Mouse (Mus musculus): ENCODE data around the gene 1700001F09Rik.
"Not testable (repeated sequence)": the region's sequence is repeated elsewhere in the genome, so short reads cannot be mapped to it uniquely, and the experiment has no call there.

1700001F09Rik gene

DNA sequence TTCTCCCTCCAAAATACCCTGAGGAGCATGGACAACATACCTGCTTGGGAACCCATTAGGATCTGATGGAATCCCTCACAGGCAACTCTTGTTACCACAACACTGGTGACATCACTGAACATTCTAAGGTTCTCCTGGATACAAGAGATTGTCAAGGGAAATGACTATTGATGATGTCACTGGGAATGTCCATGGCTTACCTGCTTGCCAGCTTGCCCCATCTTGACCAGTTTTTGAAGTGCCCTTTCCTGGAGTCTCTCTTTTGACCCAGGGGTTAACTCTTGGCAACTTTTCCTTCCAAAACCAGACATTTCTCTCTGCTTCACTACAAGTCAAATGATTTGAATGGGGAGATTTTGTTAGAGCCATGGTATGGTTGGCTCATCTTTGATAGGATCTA, at the start of gene 1700001F09Rik:
Gene 1700001F09Rik, minus strand, starts transcription at position 101 of the 400 bp plus-strand sequence.
- DNase-seq (ENCODE audit: low spot score), result not testable (repeated sequence)

DNA sequence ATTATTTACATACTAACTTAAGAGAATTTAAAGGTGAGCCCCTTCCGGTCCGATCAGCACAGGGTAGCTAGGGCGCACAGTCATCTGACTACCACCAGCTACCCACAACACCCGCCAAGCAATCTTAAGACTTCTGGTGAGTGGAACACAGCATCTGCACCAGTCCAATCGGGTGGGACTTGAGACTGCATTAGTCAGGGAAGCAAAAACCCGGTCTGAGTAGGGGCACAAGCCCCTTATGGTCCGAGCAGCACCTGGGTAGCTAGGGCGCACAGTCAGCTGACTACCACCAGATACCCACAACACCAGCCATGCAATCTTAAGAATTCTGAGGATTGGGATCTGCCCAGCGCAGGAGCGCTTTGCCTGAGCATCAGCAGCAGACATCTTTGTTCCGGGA, 14.1 kb upstream of the 1700001F09Rik start:
- DNase-seq (ENCODE audit: low spot score), result not testable (repeated sequence)

DNA sequence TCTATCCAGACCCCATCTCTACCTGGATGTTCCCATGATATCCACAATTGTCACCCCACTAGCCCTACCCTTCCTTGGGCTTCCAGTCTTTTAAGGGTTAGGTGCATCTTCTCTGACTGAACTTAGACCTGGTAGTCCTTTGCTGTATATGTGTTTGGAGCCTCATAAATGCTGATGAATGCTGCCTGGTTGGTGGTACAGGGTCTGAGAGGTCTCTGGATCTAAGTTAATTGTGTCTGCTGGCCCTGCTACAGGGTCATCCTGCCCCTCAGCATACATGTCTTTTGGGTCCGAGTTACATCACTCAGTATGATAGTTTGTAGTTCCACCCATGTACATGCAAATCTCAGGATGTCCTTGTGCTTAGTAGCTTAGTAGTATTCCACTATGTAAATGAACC, 11.6 kb upstream of the 1700001F09Rik start:
- not testable (repeated sequence) for DNase-seq (ENCODE audit: low spot score)

DNA sequence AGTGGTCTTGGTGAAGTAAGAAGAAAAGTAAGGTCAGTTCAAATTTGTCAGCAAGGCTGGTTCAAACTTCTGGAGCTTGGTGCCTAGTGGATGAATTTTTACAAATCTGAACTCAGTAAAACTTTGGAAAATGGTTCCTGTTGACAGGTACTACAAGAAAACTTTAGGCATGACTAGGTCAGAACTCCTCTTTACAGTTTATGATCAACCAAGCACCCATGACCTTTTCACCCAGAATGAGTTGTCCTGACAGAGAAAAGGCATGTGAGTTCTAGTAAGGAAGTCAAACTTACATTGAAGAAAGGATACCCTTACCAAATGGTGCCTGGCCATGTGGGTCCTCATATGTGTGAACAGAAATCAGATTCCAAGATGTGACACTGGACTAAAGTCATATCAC, 9.9 kb upstream of the 1700001F09Rik start:
- not testable (repeated sequence) for DNase-seq (ENCODE audit: low spot score)

DNA sequence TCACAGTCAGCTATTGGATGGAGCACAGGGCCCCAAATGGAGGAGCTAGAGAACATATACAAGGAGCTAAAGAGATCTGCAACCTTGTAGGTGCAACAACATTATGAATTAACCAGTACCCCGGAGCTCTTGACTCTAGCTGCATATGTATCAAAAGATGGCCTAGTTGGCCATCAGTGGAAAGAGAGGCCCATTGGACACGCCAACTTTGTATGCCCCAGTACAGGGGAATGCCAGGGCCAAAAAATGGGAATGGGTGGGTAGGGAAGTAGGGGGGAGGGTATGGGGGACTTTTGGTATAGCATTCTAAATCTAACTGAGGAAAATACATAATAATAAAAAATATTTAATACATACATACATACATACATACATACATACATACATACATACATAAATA, 5.3 kb upstream of the 1700001F09Rik start:
- DNase-seq (ENCODE audit: low spot score), result not testable (repeated sequence)

DNA sequence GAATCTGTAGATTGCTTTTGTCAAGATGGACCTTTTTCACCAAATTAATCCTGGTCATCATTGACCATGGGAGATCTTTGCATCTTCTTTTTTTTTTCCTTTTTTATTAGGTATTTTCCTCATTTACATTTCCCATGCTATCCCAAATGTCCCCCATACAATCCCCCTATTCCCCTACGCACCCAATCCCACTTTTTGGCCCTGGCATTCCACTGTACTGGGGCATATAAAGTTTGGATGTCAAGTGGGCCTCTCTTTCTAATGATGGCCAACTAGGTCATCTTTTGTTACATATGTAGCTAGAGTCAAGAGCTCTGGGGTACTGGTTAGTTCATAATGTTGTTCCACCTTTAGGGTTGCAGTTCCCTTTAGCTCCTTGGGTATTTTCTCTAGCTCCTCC, 10.0 kb downstream of the 1700001F09Rik start:
- not testable (repeated sequence) for DNase-seq (ENCODE audit: low spot score)

DNA sequence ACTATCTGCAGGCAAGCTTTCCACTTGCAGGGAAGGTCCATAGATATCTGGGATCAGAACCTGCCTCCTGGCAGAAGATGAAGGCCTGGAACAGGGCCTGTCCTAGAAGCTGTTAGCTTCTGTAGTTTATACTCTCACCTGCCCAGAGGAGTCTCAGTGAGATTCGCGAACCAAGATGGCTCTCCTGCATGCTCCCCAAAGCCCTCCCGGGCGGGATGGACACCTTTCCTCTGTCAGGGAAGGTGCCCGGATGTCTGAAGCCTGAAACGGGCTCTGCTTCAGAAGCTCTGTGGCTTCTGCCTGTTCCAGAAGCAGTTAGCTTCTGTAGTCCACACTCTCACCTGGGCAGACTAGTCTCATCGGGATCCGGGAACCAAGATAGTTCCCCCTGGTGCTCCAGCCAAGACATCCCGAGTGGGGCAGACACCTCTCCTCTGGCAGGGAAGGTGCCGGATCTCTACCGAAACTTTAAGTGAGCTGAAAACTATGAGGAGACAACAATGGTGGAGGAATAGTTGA, 16.2 kb downstream of the 1700001F09Rik start:
- DNase-seq (ENCODE audit: low spot score), result not testable (repeated sequence)

DNA sequence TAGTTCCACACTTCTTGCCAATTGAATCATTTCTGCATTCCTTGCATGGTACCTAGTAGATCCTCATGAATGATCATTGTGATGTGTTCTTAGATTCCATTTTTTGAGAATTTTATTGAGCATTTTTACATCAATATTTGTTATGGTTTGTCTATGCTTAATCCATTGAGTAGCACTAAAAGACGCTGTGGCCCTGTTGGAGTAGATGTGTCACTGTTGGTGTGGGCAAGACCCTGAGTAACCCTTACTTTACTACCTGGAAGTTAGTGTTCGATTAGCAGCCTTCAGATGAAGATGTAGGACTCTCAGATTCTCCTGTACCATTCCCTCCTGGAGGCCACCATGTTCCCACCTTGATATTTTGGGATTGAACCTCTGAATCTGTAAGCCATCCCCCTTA, 19.0 kb downstream of the 1700001F09Rik start:
- DNase-seq (ENCODE audit: low spot score), result not testable (repeated sequence)

DNA sequence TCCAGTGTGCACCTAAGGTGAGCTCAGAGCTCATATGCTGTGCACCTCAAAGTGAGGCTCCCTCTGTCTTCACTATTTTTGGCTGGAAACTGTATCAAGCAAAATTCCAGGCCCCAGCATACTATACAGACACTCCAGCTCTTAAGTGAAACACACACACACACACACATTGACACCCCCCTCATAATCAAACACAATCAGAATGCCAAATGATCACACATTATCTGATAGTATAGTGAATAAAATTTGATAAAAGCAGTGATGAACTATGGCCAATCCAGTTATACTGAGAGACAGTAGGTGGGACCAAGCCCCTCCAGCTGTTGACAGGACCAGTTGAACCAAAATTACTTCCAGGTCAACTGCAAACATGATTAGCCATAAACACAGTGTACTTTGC, 28.1 kb downstream of the 1700001F09Rik start:
- not testable (repeated sequence) for DNase-seq (ENCODE audit: low spot score)

DNA sequence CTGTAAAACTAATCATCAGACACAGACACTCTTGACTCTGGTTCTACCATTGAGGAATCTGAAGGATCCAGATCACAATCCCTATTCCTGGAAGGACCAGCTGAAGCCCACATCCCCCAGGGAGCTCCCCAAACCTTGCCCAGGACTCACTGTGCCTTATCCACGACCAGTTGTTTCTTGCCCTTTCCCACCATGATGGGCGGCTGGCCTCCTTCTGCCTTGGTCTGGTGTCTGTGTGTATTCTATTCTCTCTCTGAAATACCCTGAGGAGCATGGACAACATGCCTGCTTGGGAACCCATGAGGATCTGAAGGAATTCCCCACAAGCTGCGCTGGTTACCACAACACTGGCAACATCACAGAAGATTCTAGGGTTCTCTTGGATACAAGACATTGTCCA, 54.1 kb downstream of the 1700001F09Rik start, which contains the start of gene Gm8127:
Gene Gm8127, minus strand, starts transcription at position 330 of the 400 bp plus-strand sequence.
- DNase-seq (ENCODE audit: low spot score), result not testable (repeated sequence)

Measured in c-Kit-positive CD71-positive TER-119-positive erythroid progenitor cells, embryonic 14.5 days (primary cell).